8 mouse cellular contexts compared by ENCODE assay signal in genomic region chr6:146576903-146577302, GRCm38 (mm10). TPM values are rescaled to one million over a fixed set of nuclear protein-coding genes. Genes with fewer than 3 reads are reported as not detected.
DNase-seq lines count a peak whose midpoint lies in the region; ATAC-seq and TF ChIP-seq lines count a peak whose summit lies in the region.

TSS of gene Fgfr1op2 (plus strand) at chr6:146577203.

- no peak for TF ChIP-seq POLR2A in myocyte (IDR thresholded peaks at IDR 0.05; ENCODE audit: insufficient read length, low read depth)

- H3K9me3 ChIP-seq in lung, postnatal 0 days (ENCODE audit: low read length): no peaks in the 10 kb centered on the region
- H3K9me3 ChIP-seq in embryonic facial prominence, embryonic 11.5 days (replicated peaks; ENCODE audit: control insufficient read depth, low read length): no peaks in the 10 kb centered on the region
- no peaks in the 10 kb centered on the region for H3K9me3 ChIP-seq in heart, embryonic 13.5 days

- no peak for TF ChIP-seq EP300 in lung, postnatal 0 days (IDR thresholded peaks at IDR 0.05)

- no peak for TF ChIP-seq CTCF in lung, postnatal 0 days (IDR thresholded peaks at IDR 0.05)

- H3K27ac ChIP-seq in lung, postnatal 0 days (ENCODE audit: low read length): peak within 1 kb of the TSS; percentile 99
- peak within 1 kb of the TSS; percentile 89 for H3K27ac ChIP-seq in embryonic facial prominence, embryonic 11.5 days (replicated peaks; ENCODE audit: low read depth, low read length)
- H3K27ac ChIP-seq in heart, embryonic 13.5 days (replicated peaks): peak within 1 kb of the TSS; percentile 97

- peak within 1 kb of the TSS; percentile 98 for H3K9ac ChIP-seq in lung, postnatal 0 days (replicated peaks; ENCODE audit: low read depth)
- peak within 1 kb of the TSS; percentile 94 for H3K9ac ChIP-seq in embryonic facial prominence, embryonic 11.5 days (replicated peaks; ENCODE audit: low read length)
- peak within 1 kb of the TSS; percentile 98 for H3K9ac ChIP-seq in heart, embryonic 13.5 days

- H3K4me2 ChIP-seq in lung, postnatal 0 days (replicated peaks; ENCODE audit: low read depth, low read length): peak within 1 kb of the TSS; percentile 94
- peak within 1 kb of the TSS; percentile 66 for H3K4me2 ChIP-seq in embryonic facial prominence, embryonic 11.5 days (ENCODE audit: low read depth, low read length)
- peak within 1 kb of the TSS; percentile 86 for H3K4me2 ChIP-seq in heart, embryonic 13.5 days
- H3K4me2 ChIP-seq in myocyte (ENCODE audit: low read depth): peak within 1 kb of the TSS; percentile 85

- ATAC-seq in lung, postnatal 0 days: no peak
- ATAC-seq in embryonic facial prominence, embryonic 11.5 days (replicated peaks; ENCODE audit: insufficient number of reproducible peaks, low FRiP score, low TSS enrichment, low read depth): no peak
- no peak; the same call in 1 of the 2 replicates for ATAC-seq in heart, embryonic 13.5 days (ENCODE audit: extremely low read depth, insufficient number of reproducible peaks, low FRiP score, low TSS enrichment)

- H3K4me1 ChIP-seq in lung, postnatal 0 days (ENCODE audit: insufficient read depth, low read depth, low read length): peaks cover 4% of the 10 kb centered on the region; the same call in 1 of the 2 replicates
- H3K4me1 ChIP-seq in embryonic facial prominence, embryonic 11.5 days (ENCODE audit: control insufficient read depth, insufficient read depth, low read length): no peaks in the 10 kb centered on the region; the same call in 1 of the 2 replicates
- peaks cover 40% of the 10 kb centered on the region for H3K4me1 ChIP-seq in heart, embryonic 13.5 days

- no peaks in the 10 kb centered on the region for H3K27me3 ChIP-seq in lung, postnatal 0 days (replicated peaks; ENCODE audit: insufficient read depth, low read length)
- no peaks in the 10 kb centered on the region for H3K27me3 ChIP-seq in embryonic facial prominence, embryonic 11.5 days (ENCODE audit: control insufficient read depth, insufficient read depth, low read length)
- no peaks in the 10 kb centered on the region for H3K27me3 ChIP-seq in heart, embryonic 13.5 days (replicated peaks)
- H3K27me3 ChIP-seq in myocyte (ENCODE audit: control insufficient read depth, insufficient read depth, insufficient read length): no peaks in the 10 kb centered on the region

- no peaks in the 10 kb centered on the region for H3K36me3 ChIP-seq in lung, postnatal 0 days (ENCODE audit: insufficient read depth, low read length)
- H3K36me3 ChIP-seq in embryonic facial prominence, embryonic 11.5 days (replicated peaks; ENCODE audit: control insufficient read depth, insufficient read depth, low read depth, low read length): no peaks in the 10 kb centered on the region
- H3K36me3 ChIP-seq in heart, embryonic 13.5 days: peaks cover 17% of the 10 kb centered on the region
- H3K36me3 ChIP-seq in myocyte (ENCODE audit: control insufficient read depth, insufficient read depth): no peaks in the 10 kb centered on the region

- WGBS in lung, postnatal 0 days: 1% methylated on average over 13 of the region's 13 CpGs
- WGBS in embryonic facial prominence, embryonic 11.5 days: under 1% methylated on average over 13 of the region's 13 CpGs
- under 1% methylated on average over 13 of the region's 13 CpGs for WGBS in heart, embryonic 13.5 days

- DNase-seq in lung, postnatal 0 days (ENCODE audit: low spot score): no peak
- DNase-seq in lung, postnatal 25 days (ENCODE audit: low spot score): no peak
- peak; percentile 3 for DNase-seq in embryonic facial prominence, embryonic 11.5 days (ENCODE audit: low spot score)
- no peak for DNase-seq in left cerebral cortex, postnatal 14 days (ENCODE audit: low spot score in 2 of 2)
- DNase-seq in thymus, postnatal 4 days: no peak
- DNase-seq in kidney, adult 8-10 months: no peak

- H3ac ChIP-seq in myocyte (ENCODE audit: control insufficient read depth, insufficient read length): peak within 1 kb of the TSS; percentile 24

- intact Hi-C loops in left cerebral cortex, postnatal 14 days (cut with DNase I): loop anchor here (5.0 to 10.0 kb wide), 2 partner anchors 55 to 162 kb away; no protein-coding TSS in a partner anchor

- H3K4me3 ChIP-seq in lung, postnatal 0 days (ENCODE audit: low read depth, low read length): peak within 1 kb of the TSS; percentile 91
- peak within 1 kb of the TSS; percentile 84 for H3K4me3 ChIP-seq in embryonic facial prominence, embryonic 11.5 days (ENCODE audit: low read depth, low read length)
- H3K4me3 ChIP-seq in heart, embryonic 13.5 days: peak within 1 kb of the TSS; percentile 91
- peak within 1 kb of the TSS; percentile 95 for H3K4me3 ChIP-seq in myocyte

- peaks cover 84% of the 10 kb centered on the region for H3K79me2 ChIP-seq in myocyte (ENCODE audit: control insufficient read depth, insufficient read depth)

TF ChIP-seq in myocyte, 11 proteins besides CTCF, POLR2A, EP300 and RAD21:
- TF ChIP-seq TCF3 (IDR thresholded peaks at IDR 0.05; ENCODE audit: insufficient read length, low read depth): no peak
- no peak for TF ChIP-seq MAX (IDR thresholded peaks at IDR 0.05; ENCODE audit: low read depth)
- TF ChIP-seq REST (IDR thresholded peaks at IDR 0.05; ENCODE audit: insufficient read depth, insufficient read length): no peak
- TF ChIP-seq POLR2AphosphoS2 (IDR thresholded peaks at IDR 0.05; ENCODE audit: insufficient read length, low read depth): no peak
- TF ChIP-seq USF1 (IDR thresholded peaks at IDR 0.05; ENCODE audit: low read depth): no peak
- TF ChIP-seq SRF (IDR thresholded peaks at IDR 0.05; ENCODE audit: control insufficient read depth, insufficient read length, low read depth): no peak
- no peak for TF ChIP-seq MYOG (IDR thresholded peaks at IDR 0.05; ENCODE audit: control insufficient read depth in 1 of 3, insufficient read depth in 1 of 3, insufficient read length in 2 of 3, low read depth in 2 of 3)
- no peak for TF ChIP-seq TCF12 (IDR thresholded peaks at IDR 0.05; ENCODE audit: insufficient read depth, poor library complexity, severe bottlenecking)
- no peak for TF ChIP-seq CEBPB (IDR thresholded peaks at IDR 0.05; ENCODE audit: insufficient read depth, poor library complexity, severe bottlenecking)
TF ChIP-seq in myocyte: peak in this region for 0.

RNA-seq across cellular contexts. Expression of gene Fgfr1op2, which starts in this region (rescaled TPM):
- 99.2 and 109 TPM in 2 replicates for polyA plus RNA-seq in lung, postnatal 0 days (2015; fragmentation: Nextera tagmentation; extraction: Ambion mirVana)
- polyA plus RNA-seq in embryonic facial prominence, embryonic 11.5 days (2014; fragmentation: Nextera tagmentation; extraction: Ambion mirVana): 95.7 and 97.5 TPM in 2 replicates
- 79.8 and 86.3 TPM in 2 replicates for polyA plus RNA-seq in heart, embryonic 13.5 days (2015; fragmentation: Nextera tagmentation; extraction: Ambion mirVana)
- total RNA-seq in left cerebral cortex, postnatal 14 days (2021): 10 to 100 TPM; 71.7 to 79.8 TPM
- 54.4 TPM for polyA plus RNA-seq in myocyte (2012; fragmentation: generic; extraction: Trizol)
